Mouse (Mus musculus): ENCODE measurements at regions not wholly inside any gene's neighbourhood (a gene's known extent, or its start where the extent isn't known, plus 50 kb on each side); places are given as distances from the start of the nearest gene placed in this dataset.

GRCm38 (mm10) chr11:38075171-38075732, 839.5 kb upstream of the Tenm2 start:
- TF ChIP-seq CTCF (IDR thresholded peaks at IDR 0.05; ENCODE audit: control insufficient read depth, insufficient read depth, insufficient read length) (no peak), MAX (IDR thresholded peaks at IDR 0.05) (no peak), USF1 (IDR thresholded peaks at IDR 0.05; ENCODE audit: low read depth) (no peak), CEBPB (IDR thresholded peaks at IDR 0.05; ENCODE audit: low read depth) (peak; percentile 43)

Data from C2C12 (cell line).